Mouse (Mus musculus): ENCODE measurements around the gene Wrap73. TPM values are rescaled to one million over a fixed set of nuclear protein-coding genes. Genes with fewer than 3 reads are reported as not detected.
A peak's percentile ranks its signal among the peaks of the same experiment; 100 is the strongest.

Wrap73 gene
- polyA plus RNA-seq, 1 experiment from 2014 or later = 30.1 TPM

- Histone ChIP-seq H3K27me3 (replicated peaks; ENCODE audit: control insufficient read depth, insufficient read depth, low read length) (no peaks in the 10 kb centered on the region), H3K27ac (ENCODE audit: low read length) (no peak overlapping the region), H3K9me3 (ENCODE audit: control insufficient read depth, low read length) (no peaks in the 10 kb centered on the region), H3K4me2 (ENCODE audit: low read depth, low read length) (no peak overlapping the region), H3K36me3 (ENCODE audit: control insufficient read depth, insufficient read depth, low read length) (peaks cover 6% of the 10 kb centered on the region), H3K4me3 (ENCODE audit: low read length) (no peak overlapping the region), H3K9ac (ENCODE audit: low read depth, low read length) (no peak overlapping the region), H3K4me1 (ENCODE audit: control insufficient read depth, insufficient read depth, low read length) (peaks cover under 1% of the 10 kb centered on the region)
- no peak for ATAC-seq
- WGBS = 72% methylated on average over 11 of the region's 11 CpGs
These were observed 11.9 kb downstream of the Wrap73 start for GRCm38 (mm10) chr4:154154104-154154503.

- peaks cover 6% of the 10 kb centered on the region for H3K36me3 ChIP-seq (ENCODE audit: control insufficient read depth, insufficient read depth, low read length)
- H3K27me3 ChIP-seq (replicated peaks; ENCODE audit: control insufficient read depth, insufficient read depth, low read length) = no peaks in the 10 kb centered on the region
- H3K4me3 ChIP-seq (ENCODE audit: low read length) = no peak overlapping the region
- H3K4me2 ChIP-seq (ENCODE audit: low read depth, low read length) = no peak overlapping the region
- H3K4me1 ChIP-seq (ENCODE audit: control insufficient read depth, insufficient read depth, low read length) = peaks cover 10% of the 10 kb centered on the region
- no peak overlapping the region for H3K9ac ChIP-seq (ENCODE audit: low read depth, low read length)
- ATAC-seq = no peak
- WGBS = 86% methylated on average over 7 of the region's 7 CpGs
- no peak overlapping the region for H3K27ac ChIP-seq (ENCODE audit: low read length)
- no peaks in the 10 kb centered on the region for H3K9me3 ChIP-seq (ENCODE audit: control insufficient read depth, low read length)
These were observed 13.9 kb downstream of the Wrap73 start for GRCm38 (mm10) chr4:154156050-154156449.

DNA sequence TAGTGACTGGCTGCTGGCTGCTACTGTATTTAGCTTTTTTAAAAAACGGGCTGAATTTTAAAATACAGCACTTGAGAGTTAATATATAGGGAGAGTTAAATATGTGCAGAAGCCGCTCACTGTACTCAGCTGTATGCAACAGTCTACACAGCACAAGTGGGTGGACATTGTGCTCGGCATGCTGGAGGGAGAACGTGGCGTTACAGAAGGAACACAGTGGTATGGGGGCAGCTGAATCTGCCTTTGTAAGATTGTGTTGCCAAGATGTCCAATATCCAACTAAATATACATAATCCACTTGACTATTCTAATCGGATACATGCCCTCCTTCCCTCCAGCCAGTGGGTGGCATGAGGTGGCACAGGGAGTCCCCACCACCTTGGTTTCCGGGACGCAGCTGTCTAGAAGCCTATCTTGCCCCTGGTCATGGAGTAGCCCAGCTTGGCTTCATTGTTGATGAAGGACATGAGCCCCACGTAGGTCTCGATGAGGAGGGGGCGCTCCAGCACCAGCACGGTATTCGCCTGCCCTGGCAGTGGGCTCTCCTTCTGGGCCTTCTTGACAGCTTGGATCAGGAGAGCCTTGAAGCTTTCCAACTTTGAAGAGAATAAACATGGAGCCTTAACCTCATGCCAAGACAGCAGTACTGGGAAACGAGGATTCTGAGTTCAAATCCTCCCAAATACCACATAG is 15.9 kb downstream of the Wrap73 start:
- Histone ChIP-seq H3K4me1 (ENCODE audit: control insufficient read depth, insufficient read depth, low read length) (peaks cover 16% of the 10 kb centered on the region), H3K36me3 (ENCODE audit: control insufficient read depth, insufficient read depth, low read length) (peaks cover 6% of the 10 kb centered on the region), H3K27ac (ENCODE audit: low read length) (no peak overlapping the region), H3K9ac (ENCODE audit: low read depth, low read length) (no peak overlapping the region), H3K4me2 (ENCODE audit: low read depth, low read length) (no peak overlapping the region), H3K9me3 (ENCODE audit: control insufficient read depth, low read length) (no peaks in the 10 kb centered on the region), H3K4me3 (ENCODE audit: low read length) (no peak overlapping the region), H3K27me3 (replicated peaks; ENCODE audit: control insufficient read depth, insufficient read depth, low read length) (no peaks in the 10 kb centered on the region)
- no peak for ATAC-seq
- 94% methylated on average over 14 of the region's 14 CpGs for WGBS

DNA sequence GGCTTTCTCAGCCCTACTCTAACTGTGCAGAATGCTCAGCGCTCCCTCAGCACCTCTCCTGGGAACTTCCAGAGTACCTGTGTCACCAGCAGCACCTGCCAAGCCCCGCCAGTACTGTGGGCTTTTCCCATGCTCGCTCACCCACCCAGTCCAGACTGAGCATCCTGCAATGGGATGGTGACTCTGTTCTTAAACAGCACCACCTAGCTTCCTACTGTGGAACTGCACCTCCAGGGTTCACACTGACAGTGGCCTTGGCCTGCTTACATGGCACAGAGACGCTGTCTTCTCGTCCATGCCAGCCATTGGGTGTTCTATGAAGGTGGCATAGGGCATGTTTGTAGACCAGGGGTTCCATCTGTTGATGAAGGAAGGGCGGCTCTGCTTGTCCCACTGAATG is 16.8 kb downstream of the Wrap73 start:
- Histone ChIP-seq H3K9ac (ENCODE audit: low read depth, low read length) (no peak overlapping the region), H3K27ac (ENCODE audit: low read length) (no peak overlapping the region), H3K4me1 (ENCODE audit: control insufficient read depth, insufficient read depth, low read length) (peaks cover 16% of the 10 kb centered on the region), H3K4me3 (ENCODE audit: low read length) (no peak overlapping the region), H3K27me3 (replicated peaks; ENCODE audit: control insufficient read depth, insufficient read depth, low read length) (no peaks in the 10 kb centered on the region), H3K4me2 (ENCODE audit: low read depth, low read length) (no peak overlapping the region), H3K9me3 (ENCODE audit: control insufficient read depth, low read length) (no peaks in the 10 kb centered on the region), H3K36me3 (ENCODE audit: control insufficient read depth, insufficient read depth, low read length) (peaks cover 6% of the 10 kb centered on the region)
- 0 out of 2 replicates have a peak, but pooled peaks have one; percentile 6 for ATAC-seq
- 13% methylated on average over 6 of the region's 6 CpGs for WGBS

DNA sequence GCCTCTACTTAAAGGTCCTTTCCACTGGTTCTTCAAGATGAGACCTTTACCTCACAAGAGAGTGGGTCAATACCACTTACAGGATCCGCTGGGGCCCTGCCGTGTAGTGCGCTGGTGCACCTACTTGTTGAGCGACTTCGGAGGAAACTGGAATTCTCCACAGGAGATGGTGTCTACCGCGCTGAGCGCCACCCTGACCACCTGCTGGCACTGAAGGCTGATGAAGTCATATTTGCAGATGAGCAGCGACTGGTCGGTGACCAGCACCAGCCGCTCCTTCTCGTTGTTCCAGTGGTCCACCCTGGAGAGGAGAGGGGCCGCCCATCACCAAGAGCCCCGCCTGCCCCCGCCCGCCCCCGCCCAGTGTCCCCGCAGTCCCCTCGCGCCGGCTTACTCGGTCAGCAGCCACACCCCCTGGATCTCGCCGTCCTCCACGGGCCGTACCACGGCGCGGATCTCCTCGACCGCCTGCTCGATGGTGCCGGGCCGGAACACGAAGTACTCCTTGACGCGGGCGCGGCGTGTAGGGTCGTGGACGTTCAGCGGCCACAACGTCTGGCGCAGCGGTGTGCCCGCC is 17.9 kb downstream of the Wrap73 start:
- ATAC-seq = peak; percentile 56
- Histone ChIP-seq H3K4me3 (ENCODE audit: low read length) (peak overlapping the region; percentile 92), H3K27ac (ENCODE audit: low read length) (peak overlapping the region; percentile 59), H3K4me2 (ENCODE audit: low read depth, low read length) (peak overlapping the region; percentile 77), H3K9me3 (ENCODE audit: control insufficient read depth, low read length) (no peaks in the 10 kb centered on the region), H3K27me3 (replicated peaks; ENCODE audit: control insufficient read depth, insufficient read depth, low read length) (no peaks in the 10 kb centered on the region), H3K4me1 (ENCODE audit: control insufficient read depth, insufficient read depth, low read length) (peaks cover 16% of the 10 kb centered on the region), H3K36me3 (ENCODE audit: control insufficient read depth, insufficient read depth, low read length) (peaks cover 6% of the 10 kb centered on the region), H3K9ac (ENCODE audit: low read depth, low read length) (peak overlapping the region; percentile 82)
- 1% methylated on average over 44 of the region's 47 CpGs for WGBS

- under 1% methylated on average over 72 of the region's 75 CpGs for WGBS
- Histone ChIP-seq H3K9ac (ENCODE audit: low read depth, low read length) (peak within 1 kb of the TSS; percentile 82), H3K4me3 (ENCODE audit: low read length) (peak within 1 kb of the TSS; percentile 92), H3K36me3 (ENCODE audit: control insufficient read depth, insufficient read depth, low read length) (peaks cover 6% of the 10 kb centered on the region), H3K4me2 (ENCODE audit: low read depth, low read length) (peak within 1 kb of the TSS; percentile 77), H3K9me3 (ENCODE audit: control insufficient read depth, low read length) (no peaks in the 10 kb centered on the region), H3K27ac (ENCODE audit: low read length) (peak within 1 kb of the TSS; percentile 59), H3K27me3 (replicated peaks; ENCODE audit: control insufficient read depth, insufficient read depth, low read length) (no peaks in the 10 kb centered on the region), H3K4me1 (ENCODE audit: control insufficient read depth, insufficient read depth, low read length) (peaks cover 16% of the 10 kb centered on the region)
- ATAC-seq = peak; percentile 98
These were observed 18.6 kb downstream of the Wrap73 start, which contains the start of gene Tprgl for GRCm38 (mm10) chr4:154160538-154161390. Gene Tprgl, minus strand, starts transcription at chr4:154160666.

GRCm38 (mm10) chr4:154163296-154163695 is 21.1 kb downstream of the Wrap73 start:
- WGBS = 18% methylated on average over 7 of the region's 7 CpGs
- H3K4me2 ChIP-seq (ENCODE audit: low read depth, low read length) = no peak overlapping the region
- no peak for ATAC-seq

DNA sequence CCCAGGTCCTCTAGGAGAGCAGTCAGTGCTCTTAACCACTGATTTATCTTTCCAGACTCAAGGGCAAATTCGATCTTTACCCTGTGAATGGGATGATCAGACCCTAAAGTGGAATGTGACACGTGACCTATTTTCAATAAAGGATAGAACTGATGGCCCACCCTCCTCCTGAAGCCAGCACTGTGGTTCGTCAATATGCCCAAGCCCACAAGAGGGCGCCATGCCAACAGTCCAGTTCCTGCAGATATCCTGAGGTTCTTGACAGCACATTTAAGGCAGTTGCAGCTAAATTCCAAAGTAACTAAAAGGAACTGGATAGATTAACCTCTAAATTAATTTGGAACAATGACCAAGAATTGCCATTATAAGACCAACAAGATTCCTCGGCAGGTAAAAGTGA is 24.9 kb downstream of the Wrap73 start:
- peaks cover 36% of the 10 kb centered on the region for H3K27me3 ChIP-seq (replicated peaks; ENCODE audit: control insufficient read depth, insufficient read depth, low read length)
- H3K9me3 ChIP-seq (ENCODE audit: control insufficient read depth, low read length) = no peaks in the 10 kb centered on the region
- H3K4me3 ChIP-seq (ENCODE audit: low read length) = no peak overlapping the region
- no peak overlapping the region for H3K9ac ChIP-seq (ENCODE audit: low read depth, low read length)
- no peak overlapping the region for H3K4me2 ChIP-seq (ENCODE audit: low read depth, low read length)
- 27% methylated on average over 5 of the region's 5 CpGs for WGBS
- H3K36me3 ChIP-seq (ENCODE audit: control insufficient read depth, insufficient read depth, low read length) = no peaks in the 10 kb centered on the region
- no peak for ATAC-seq
- no peak overlapping the region for H3K27ac ChIP-seq (ENCODE audit: low read length)
- peaks cover 10% of the 10 kb centered on the region; the same call in 1 of the 2 replicates for H3K4me1 ChIP-seq (ENCODE audit: control insufficient read depth, insufficient read depth, low read length)

More at GRCm38 (mm10) chr4:154163296-154163695, 21.1 kb downstream of the Wrap73 start:
- H3K9me3 ChIP-seq (ENCODE audit: control insufficient read depth, low read length) = no peaks in the 10 kb centered on the region
- H3K4me1 ChIP-seq (ENCODE audit: control insufficient read depth, insufficient read depth, low read length) = peaks cover 16% of the 10 kb centered on the region
- no peak overlapping the region for H3K4me3 ChIP-seq (ENCODE audit: low read length)
- H3K36me3 ChIP-seq (ENCODE audit: control insufficient read depth, insufficient read depth, low read length) = no peaks in the 10 kb centered on the region; the same call in 1 of the 2 replicates
- H3K27me3 ChIP-seq (replicated peaks; ENCODE audit: control insufficient read depth, insufficient read depth, low read length) = no peaks in the 10 kb centered on the region; the same call in 1 of the 2 replicates
- no peak overlapping the region for H3K27ac ChIP-seq (ENCODE audit: low read length)
- H3K9ac ChIP-seq (ENCODE audit: low read depth, low read length) = no peak overlapping the region

GRCm38 (mm10) chr4:154170021-154170420 is 27.8 kb downstream of the Wrap73 start:
- Histone ChIP-seq H3K36me3 (ENCODE audit: control insufficient read depth, insufficient read depth, low read length) (no peaks in the 10 kb centered on the region), H3K9ac (ENCODE audit: low read depth, low read length) (peak overlapping the region; percentile 61; the same call in 1 of the 2 replicates), H3K4me3 (ENCODE audit: low read length) (peak overlapping the region; percentile 54), H3K27me3 (replicated peaks; ENCODE audit: control insufficient read depth, insufficient read depth, low read length) (peaks cover 42% of the 10 kb centered on the region), H3K4me2 (ENCODE audit: low read depth, low read length) (peak overlapping the region; percentile 93), H3K27ac (ENCODE audit: low read length) (no peak overlapping the region), H3K9me3 (ENCODE audit: control insufficient read depth, low read length) (no peaks in the 10 kb centered on the region), H3K4me1 (ENCODE audit: control insufficient read depth, insufficient read depth, low read length) (peaks cover 11% of the 10 kb centered on the region; the same call in 1 of the 2 replicates)
- ATAC-seq = peak; percentile 19
- 1% methylated on average over 15 of the region's 15 CpGs for WGBS
